Mouse (Mus musculus): ENCODE measurements around the gene Ippk.

GRCm38 (mm10) chr13:49428042-49428675 lies 7.1 kb downstream of the Ippk start:
- TF ChIP-seq POLR2A (IDR thresholded peaks at IDR 0.05; ENCODE audit: borderline replicate concordance, low read depth, low read length) (no peak), CTCF (IDR thresholded peaks at IDR 0.05; ENCODE audit: low read depth, low read length) (no peak)
